Mouse (Mus musculus) frontal cortex, postnatal 25 days (tissue): ENCODE measurements around the gene Clcn6.
A peak's percentile ranks its signal among the peaks of the same experiment; 100 is the strongest.

Experiments used
- DNase-seq, 2 experiments: peaks; one replicate each; pipeline ENCODE4 v3.0.0; 2022; ENCODE audit warnings: low spot score in 2 of 2

The Clcn6 gene

GRCm38 (mm10) chr4:147985205-147986132 lies 53.2 kb downstream of the Clcn6 start, which contains the start of gene Nppb:
TSS of gene Nppb (plus strand) at chr4:147985788.
- no peak for DNase-seq

- no peak for DNase-seq
These were observed 59.2 kb downstream of the Clcn6 start for GRCm38 (mm10) chr4:147979441-147979860.

- no peak for DNase-seq
These were observed 60.2 kb downstream of the Clcn6 start for GRCm38 (mm10) chr4:147978391-147978790.

GRCm38 (mm10) chr4:147977726-147978125 lies 60.9 kb downstream of the Clcn6 start:
- DNase-seq, result no peak

GRCm38 (mm10) chr4:147976237-147976636 lies 62.4 kb downstream of the Clcn6 start:
- DNase-seq, result no peak

GRCm38 (mm10) chr4:147969337-147969736 lies 69.3 kb downstream of the Clcn6 start:
- DNase-seq, result no peak

- no peak for DNase-seq
These were observed 69.8 kb downstream of the Clcn6 start for GRCm38 (mm10) chr4:147968816-147969215.

GRCm38 (mm10) chr4:147965712-147966111 lies 72.9 kb downstream of the Clcn6 start:
- no peak for DNase-seq

- DNase-seq, result no peak
These were observed 75.0 kb downstream of the Clcn6 start for GRCm38 (mm10) chr4:147963623-147964022.

GRCm38 (mm10) chr4:147962781-147963180 lies 75.8 kb downstream of the Clcn6 start:
- DNase-seq, result no peak

GRCm38 (mm10) chr4:147959881-147960831 lies 78.5 kb downstream of the Clcn6 start:
- peak; percentile 46 to 52 for DNase-seq

- DNase-seq, result no peak
These were observed 81.5 kb downstream of the Clcn6 start for GRCm38 (mm10) chr4:147957141-147957540.
